19 mouse cellular contexts compared by ENCODE assay signal in genomic region chr13:113835921-113836320, GRCm38 (mm10). TPM values are rescaled to one million over a fixed set of nuclear protein-coding genes. Genes with fewer than 3 reads are reported as not detected.
DNase-seq lines count a peak whose midpoint lies in the region.
"Had no signal": no experiment of that assay in that cellular context is flagged by ENCODE, and none has a peak within 500 bp of the region (broad histone marks: within the 10 kb centered on the region; RNA-seq: fewer than 3 reads in every experiment).

No protein-coding gene starts in this region.

- intact Hi-C loops in heart, postnatal 25 days (cut with DNase I) = no loop called here

- DNase-seq in 3T3-L1 (ENCODE audit: low read depth, low spot score) (peak; percentile 60), NIH3T3 (ENCODE audit: low read depth) (peak; percentile 27)
- DNase-seq in Muller cell, postnatal 12 days (ENCODE audit: inconsistent ontology term) = peak; percentile 64
- DNase-seq in layer of hippocampus, adult 9-11 months = no peak
- no peak for DNase-seq in heart, postnatal 25 days (ENCODE audit: low spot score)
- DNase-seq in lung, postnatal 25 days (ENCODE audit: low spot score) = no peak
- DNase-seq: adrenal gland, adult 2 months; adrenal gland, adult 8-10 months; adrenal gland, postnatal 10 days; adrenal gland, postnatal 14 days; adrenal gland, postnatal 25 days; adrenal gland, postnatal 36 days; B cell, adult 2 months; cerebellum, adult 11 months; cerebellum, adult 11-12 months; cerebellum, adult 18-20 months; cerebellum, adult 2 months; cerebellum, adult 8-10 months; cerebellum, adult 9-10 months had no signal

RNA-seq across cellular contexts. Expression of gene Arl15, which starts 41.6 kb away (rescaled TPM):
- total RNA-seq in heart, postnatal 25 days (2021) = 1 to 10 TPM; 8.5 to 9.4 TPM

Comparison
In these comparisons a context has a peak if more than half of its experiments do, and no peak if none do; other contexts are left out.
1. DNase-seq: peak in 3T3-L1 (single experiment), Muller cell, postnatal 12 days (single experiment) and NIH3T3 (single experiment); none in layer of hippocampus, adult 9-11 months (single experiment), heart, postnatal 25 days (single experiment) and lung, postnatal 25 days (single experiment).